Mouse (Mus musculus) hindbrain, embryonic 12.5 days (tissue): ENCODE data around the gene Sema4c. TPM values are rescaled to one million over a fixed set of nuclear protein-coding genes. Genes with fewer than 3 reads are reported as not detected.

Experiments used
- ATAC-seq: fragments of 200-750 bp; cut with Nextera tagmentation; 2 replicates; pipeline ENCODE4 v1.8.0; 2017; ENCODE audit warnings: moderate TSS enrichment; ENCODE audit not compliant: low FRiP score
- H3K27ac ChIP-seq: fragments of 300-500 bp; sonication (generic); 2 replicates; pipeline ENCODE4 v1.5.1; 2016; ENCODE audit warnings: mild to moderate bottlenecking
- H3K27me3 ChIP-seq: fragments of 300-500 bp; sonication (generic); 2 replicates; pipeline ENCODE4 v1.6.1; 2016; ENCODE audit warnings: mild to moderate bottlenecking
- H3K36me3 ChIP-seq: fragments of 300-500 bp; sonication (generic); 2 replicates; pipeline ENCODE4 v1.6.1; 2016; ENCODE audit warnings: mild to moderate bottlenecking
- H3K4me1 ChIP-seq: fragments of 300-500 bp; sonication (generic); 2 replicates; pipeline ENCODE4 v1.6.1; 2016
- H3K4me2 ChIP-seq: fragments of 300-500 bp; sonication (generic); replicated peaks from 2 replicates; pipeline ENCODE4 v1.6.1; 2016; ENCODE audit warnings: mild to moderate bottlenecking
- H3K4me3 ChIP-seq: fragments of 300-500 bp; sonication (generic); 2 replicates; pipeline ENCODE4 v1.5.1; 2016; ENCODE audit warnings: mild to moderate bottlenecking
- H3K9ac ChIP-seq: fragments of 300-500 bp; sonication (generic); 2 replicates; pipeline ENCODE4 v1.6.1; 2016; ENCODE audit warnings: mild to moderate bottlenecking, moderate library complexity
- H3K9me3 ChIP-seq: fragments of 300-500 bp; sonication (generic); replicated peaks from 2 replicates; pipeline ENCODE4 v1.6.1; 2016; ENCODE audit warnings: mild to moderate bottlenecking
- WGBS: fragments of 180-500 bp; shearing (Covaris S2); methylation state at CpG from one replicate; pipeline ENCODE4 v1.1.7; 2016; 5-methylcytosine and 5-hydroxymethylcytosine counted together
- polyA plus RNA-seq: library from polyadenylated mRNA; unstranded; fragments of >200 nt; fragmentation: Nextera tagmentation; extraction: Ambion mirVana; gene quantifications from 2 replicates; pipeline ENCODE4 v1.2.1, GENCODE M21; 2016

Gene Sema4c
- polyA plus RNA-seq, 1 experiment from 2014 or later = 35.6 TPM

- Histone ChIP-seq H3K9me3 (no peaks in the 10 kb centered on the region), H3K4me3 (no peak overlapping the region), H3K4me2 (no peak overlapping the region), H3K4me1 (peaks cover 15% of the 10 kb centered on the region), H3K27ac (no peak overlapping the region), H3K36me3 (no peaks in the 10 kb centered on the region), H3K9ac (no peak overlapping the region), H3K27me3 (peaks cover 13% of the 10 kb centered on the region)
- 77% methylated on average over 5 of the region's 5 CpGs for WGBS
- ATAC-seq = no peak
Measured at GRCm38 (mm10) chr1:36574196-36574955, 16.2 kb upstream of the Sema4c start.

GRCm38 (mm10) chr1:36573524-36573923 lies 15.4 kb upstream of the Sema4c start:
- Histone ChIP-seq H3K9ac (no peak overlapping the region), H3K4me3 (no peak overlapping the region), H3K4me1 (peaks cover 15% of the 10 kb centered on the region), H3K36me3 (no peaks in the 10 kb centered on the region), H3K27ac (no peak overlapping the region), H3K9me3 (no peaks in the 10 kb centered on the region), H3K27me3 (peaks cover 13% of the 10 kb centered on the region), H3K4me2 (no peak overlapping the region)
- no peak for ATAC-seq
- WGBS = 77% methylated on average over 8 of the region's 8 CpGs

GRCm38 (mm10) chr1:36572709-36573108 lies 14.6 kb upstream of the Sema4c start:
- Histone ChIP-seq H3K27ac (no peak overlapping the region), H3K27me3 (peaks cover 11% of the 10 kb centered on the region), H3K4me2 (no peak overlapping the region), H3K36me3 (no peaks in the 10 kb centered on the region), H3K9ac (no peak overlapping the region), H3K4me3 (no peak overlapping the region), H3K9me3 (no peaks in the 10 kb centered on the region), H3K4me1 (peaks cover 15% of the 10 kb centered on the region)
- no peak for ATAC-seq
- 70% methylated on average over 1 of the region's 1 CpGs for WGBS

GRCm38 (mm10) chr1:36572140-36572700 lies 14.1 kb upstream of the Sema4c start:
- ATAC-seq = no peak
- H3K4me1 ChIP-seq = peaks cover 15% of the 10 kb centered on the region
- WGBS = 67% methylated on average over 2 of the region's 2 CpGs
- no peak overlapping the region for H3K4me3 ChIP-seq
- no peaks in the 10 kb centered on the region for H3K9me3 ChIP-seq
- H3K9ac ChIP-seq = no peak overlapping the region
- H3K36me3 ChIP-seq = no peaks in the 10 kb centered on the region
- no peak overlapping the region for H3K27ac ChIP-seq
- peaks cover 7% of the 10 kb centered on the region for H3K27me3 ChIP-seq
- no peak overlapping the region for H3K4me2 ChIP-seq

- Histone ChIP-seq H3K27ac (no peak overlapping the region), H3K9me3 (no peaks in the 10 kb centered on the region), H3K4me3 (no peak overlapping the region), H3K9ac (no peak overlapping the region), H3K4me1 (peaks cover 14% of the 10 kb centered on the region), H3K36me3 (no peaks in the 10 kb centered on the region), H3K4me2 (no peak overlapping the region), H3K27me3 (peaks cover 3% of the 10 kb centered on the region; the same call in 1 of the 2 replicates)
- ATAC-seq = no peak
- WGBS = 48% methylated on average over 6 of the region's 6 CpGs
Measured at GRCm38 (mm10) chr1:36571627-36572026, 13.5 kb upstream of the Sema4c start.

GRCm38 (mm10) chr1:36570320-36570719 lies 12.2 kb upstream of the Sema4c start:
- Histone ChIP-seq H3K4me2 (no peak overlapping the region), H3K36me3 (no peaks in the 10 kb centered on the region), H3K4me1 (peaks cover 15% of the 10 kb centered on the region), H3K4me3 (no peak overlapping the region), H3K9ac (0 out of 2 replicates have a peak overlapping the region, but pooled peaks have one; percentile 18), H3K27me3 (peaks cover 3% of the 10 kb centered on the region; the same call in 1 of the 2 replicates), H3K9me3 (no peaks in the 10 kb centered on the region), H3K27ac (no peak overlapping the region)
- ATAC-seq = no peak
- 86% methylated on average over 5 of the region's 5 CpGs for whole genome bisulfite sequencing

GRCm38 (mm10) chr1:36569694-36570276 lies 11.6 kb upstream of the Sema4c start:
- Histone ChIP-seq H3K27me3 (peaks cover 3% of the 10 kb centered on the region; the same call in 1 of the 2 replicates), H3K4me2 (no peak overlapping the region), H3K36me3 (no peaks in the 10 kb centered on the region), H3K4me1 (peaks cover 15% of the 10 kb centered on the region), H3K27ac (peak overlapping the region; percentile 12; the same call in 1 of the 2 replicates), H3K9me3 (no peaks in the 10 kb centered on the region), H3K4me3 (no peak overlapping the region), H3K9ac (no peak overlapping the region)
- 61% methylated on average over 7 of the region's 7 CpGs for WGBS
- no peak for ATAC-seq

GRCm38 (mm10) chr1:36568776-36569175 lies 10.6 kb upstream of the Sema4c start:
- H3K4me3 ChIP-seq = no peak overlapping the region
- WGBS = 77% methylated on average over 4 of the region's 4 CpGs
- H3K9ac ChIP-seq = no peak overlapping the region
- H3K4me2 ChIP-seq = no peak overlapping the region
- H3K4me1 ChIP-seq = peaks cover 12% of the 10 kb centered on the region; the same call in 1 of the 2 replicates
- no peak for ATAC-seq
- peaks cover 3% of the 10 kb centered on the region; the same call in 1 of the 2 replicates for H3K27me3 ChIP-seq
- H3K9me3 ChIP-seq = no peaks in the 10 kb centered on the region
- H3K27ac ChIP-seq = no peak overlapping the region
- no peaks in the 10 kb centered on the region for H3K36me3 ChIP-seq

- no peaks in the 10 kb centered on the region for H3K9me3 ChIP-seq
- no peaks in the 10 kb centered on the region for H3K36me3 ChIP-seq
- peaks cover 13% of the 10 kb centered on the region; the same call in 1 of the 2 replicates for H3K4me1 ChIP-seq
- no peak overlapping the region for H3K4me2 ChIP-seq
- no peak overlapping the region for H3K9ac ChIP-seq
- H3K27ac ChIP-seq = no peak overlapping the region
- no peak overlapping the region for H3K4me3 ChIP-seq
- ATAC-seq = no peak
- 43% methylated on average over 21 of the region's 21 CpGs for WGBS
- H3K27me3 ChIP-seq = peaks cover 3% of the 10 kb centered on the region; the same call in 1 of the 2 replicates
Measured at GRCm38 (mm10) chr1:36567818-36568603, 9.9 kb upstream of the Sema4c start.

GRCm38 (mm10) chr1:36566425-36566824 lies 8.3 kb upstream of the Sema4c start:
- ATAC-seq = no peak
- no peaks in the 10 kb centered on the region for H3K36me3 ChIP-seq
- H3K27me3 ChIP-seq = peaks cover 3% of the 10 kb centered on the region; the same call in 1 of the 2 replicates
- no peak overlapping the region for H3K4me2 ChIP-seq
- H3K4me3 ChIP-seq = no peak overlapping the region
- peaks cover 13% of the 10 kb centered on the region; the same call in 1 of the 2 replicates for H3K4me1 ChIP-seq
- no peaks in the 10 kb centered on the region for H3K9me3 ChIP-seq
- 16% methylated on average over 2 of the region's 2 CpGs for WGBS
- H3K9ac ChIP-seq = 0 out of 2 replicates have a peak overlapping the region, but pooled peaks have one; percentile 2
- no peak overlapping the region for H3K27ac ChIP-seq

GRCm38 (mm10) chr1:36564101-36564500 lies 6.0 kb upstream of the Sema4c start:
- WGBS = 82% methylated on average over 6 of the region's 6 CpGs
- Histone ChIP-seq H3K4me2 (no peak overlapping the region), H3K36me3 (no peaks in the 10 kb centered on the region), H3K27me3 (peaks cover 5% of the 10 kb centered on the region; the same call in 1 of the 2 replicates), H3K4me3 (no peak overlapping the region), H3K4me1 (peaks cover 19% of the 10 kb centered on the region), H3K9me3 (no peaks in the 10 kb centered on the region), H3K27ac (no peak overlapping the region), H3K9ac (no peak overlapping the region)
- ATAC-seq = no peak

- Histone ChIP-seq H3K4me1 (peaks cover 23% of the 10 kb centered on the region), H3K4me2 (no peak overlapping the region), H3K9me3 (no peaks in the 10 kb centered on the region), H3K27ac (no peak overlapping the region), H3K27me3 (peaks cover 5% of the 10 kb centered on the region; the same call in 1 of the 2 replicates), H3K4me3 (no peak overlapping the region), H3K9ac (no peak overlapping the region), H3K36me3 (no peaks in the 10 kb centered on the region)
- no peak for ATAC-seq
- 69% methylated on average over 4 of the region's 4 CpGs for WGBS
Measured at GRCm38 (mm10) chr1:36563632-36564031, 5.5 kb upstream of the Sema4c start.
